Mouse (Mus musculus) midbrain, embryonic 16.5 days (tissue): ENCODE measurements at regions not wholly inside any gene's neighbourhood (a gene's known extent, or its start where the extent isn't known, plus 50 kb on each side); places are given as distances from the start of the nearest gene placed in this dataset.

ENCODE experiments used
- ATAC-seq: fragments of 200-750 bp; cut with Nextera tagmentation; 2 replicates; pipeline ENCODE4 v1.8.0; 2017; ENCODE audit warnings: moderate TSS enrichment
- H3K27ac ChIP-seq: fragments of 300-500 bp; sonication (generic); 2 replicates; pipeline ENCODE4 v1.5.1; 2014; ENCODE audit warnings: mild to moderate bottlenecking, low read length, mixed read lengths
- H3K27me3 ChIP-seq: fragments of 300-500 bp; sonication (generic); 2 replicates; pipeline ENCODE4 v1.6.1; 2014; ENCODE audit warnings: low read depth, low read length, mixed read lengths; ENCODE audit not compliant: control insufficient read depth, insufficient read depth
- H3K36me3 ChIP-seq: fragments of 300-500 bp; sonication (generic); 2 replicates; pipeline ENCODE4 v1.6.1; 2014; ENCODE audit warnings: mild to moderate bottlenecking, low read length, moderate library complexity, mixed read lengths; ENCODE audit not compliant: control insufficient read depth, insufficient read depth
- H3K4me1 ChIP-seq: fragments of 300-500 bp; sonication (generic); 2 replicates; pipeline ENCODE4 v1.6.1; 2014; ENCODE audit warnings: mild to moderate bottlenecking, low read length, mixed read lengths; ENCODE audit not compliant: control insufficient read depth, insufficient read depth
- H3K4me2 ChIP-seq: fragments of 300-500 bp; sonication (generic); 2 replicates; pipeline ENCODE4 v1.6.1; 2014; ENCODE audit warnings: mild to moderate bottlenecking, low read length, mixed read lengths
- H3K4me3 ChIP-seq: fragments of 300-500 bp; sonication (generic); 2 replicates; pipeline ENCODE4 v1.5.1; 2014; ENCODE audit warnings: low read depth, mild to moderate bottlenecking, low read length, moderate library complexity, mixed read lengths
- H3K9ac ChIP-seq: fragments of 300-500 bp; sonication (generic); 2 replicates; pipeline ENCODE4 v1.6.1; 2014; ENCODE audit warnings: low read depth, low read length, mixed read lengths
- H3K9me3 ChIP-seq: fragments of 300-500 bp; sonication (generic); replicated peaks from 2 replicates; pipeline ENCODE4 v1.6.1; 2014; ENCODE audit warnings: mild to moderate bottlenecking, low read length, mixed read lengths; ENCODE audit not compliant: control insufficient read depth, poor library complexity, severe bottlenecking
- WGBS: fragments of 180-500 bp; shearing (Covaris S2); extraction: QIAGEN DNeasy Blood & Tissue Kit; methylation state at CpG from one replicate; pipeline ENCODE4 v1.1.7; 2014; 5-methylcytosine and 5-hydroxymethylcytosine counted together

- Histone ChIP-seq H3K27me3 (no peaks in the 10 kb centered on the region), H3K4me3 (no peak overlapping the region), H3K36me3 (no peaks in the 10 kb centered on the region), H3K4me1 (no peaks in the 10 kb centered on the region), H3K9ac (no peak overlapping the region), H3K4me2 (no peak overlapping the region), H3K27ac (no peak overlapping the region), H3K9me3 (no peaks in the 10 kb centered on the region)
- no peak for ATAC-seq
- 94% methylated on average over 1 of the region's 1 CpGs for WGBS
These were observed 110.0 kb upstream of the Paip1 start for GRCm38 (mm10) chr13:119318358-119318757.

- H3K9ac ChIP-seq, result no peak overlapping the region
- no peak overlapping the region for H3K4me3 ChIP-seq
- no peak overlapping the region for H3K27ac ChIP-seq
- H3K4me1 ChIP-seq, result no peaks in the 10 kb centered on the region
- 93% methylated on average over 2 of the region's 2 CpGs for WGBS
- H3K9me3 ChIP-seq, result no peaks in the 10 kb centered on the region
- H3K27me3 ChIP-seq, result no peaks in the 10 kb centered on the region
- no peak overlapping the region for H3K4me2 ChIP-seq
- H3K36me3 ChIP-seq, result no peaks in the 10 kb centered on the region
- ATAC-seq, result no peak
These were observed 102.9 kb upstream of the Paip1 start for GRCm38 (mm10) chr13:119325510-119325909.

GRCm38 (mm10) chr13:119326877-119327625 lies 101.3 kb upstream of the Paip1 start:
- 86% methylated on average over 5 of the region's 5 CpGs for WGBS
- H3K4me3 ChIP-seq, result no peak overlapping the region
- no peak overlapping the region for H3K4me2 ChIP-seq
- ATAC-seq, result no peak
- no peak overlapping the region for H3K27ac ChIP-seq
- H3K27me3 ChIP-seq, result no peaks in the 10 kb centered on the region
- no peaks in the 10 kb centered on the region for H3K4me1 ChIP-seq
- no peaks in the 10 kb centered on the region for H3K36me3 ChIP-seq
- H3K9me3 ChIP-seq, result no peaks in the 10 kb centered on the region
- H3K9ac ChIP-seq, result no peak overlapping the region

DNA sequence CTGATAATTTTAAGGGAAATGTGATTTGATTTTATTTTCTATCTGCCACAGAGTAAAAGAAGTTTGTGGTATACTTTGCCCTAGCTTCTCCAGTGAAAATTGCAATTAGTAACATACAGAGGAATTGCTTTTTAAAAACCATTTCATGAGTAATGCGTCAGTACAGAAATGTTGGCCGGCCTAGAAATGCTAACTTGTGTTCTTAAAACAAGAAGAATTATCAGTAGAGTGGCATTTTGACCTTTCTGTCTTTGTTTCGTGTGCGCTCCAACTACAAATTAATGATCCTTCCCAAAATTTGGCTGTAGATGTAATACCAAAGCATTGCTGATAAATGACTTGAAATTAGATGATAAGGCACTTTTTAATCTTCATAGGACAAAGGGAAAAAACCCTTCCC lies 99.7 kb upstream of the Paip1 start:
- Histone ChIP-seq H3K36me3 (no peaks in the 10 kb centered on the region), H3K9me3 (no peaks in the 10 kb centered on the region), H3K27ac (no peak overlapping the region), H3K9ac (no peak overlapping the region), H3K4me2 (no peak overlapping the region), H3K4me1 (no peaks in the 10 kb centered on the region), H3K27me3 (no peaks in the 10 kb centered on the region), H3K4me3 (no peak overlapping the region)
- no peak for ATAC-seq
- 97% methylated on average over 4 of the region's 4 CpGs for WGBS

GRCm38 (mm10) chr13:119331815-119332214 lies 96.6 kb upstream of the Paip1 start:
- WGBS, result 97% methylated on average over 3 of the region's 3 CpGs
- Histone ChIP-seq H3K36me3 (peaks cover 13% of the 10 kb centered on the region; the same call in 1 of the 2 replicates), H3K27ac (no peak overlapping the region), H3K27me3 (no peaks in the 10 kb centered on the region), H3K4me1 (no peaks in the 10 kb centered on the region), H3K9ac (no peak overlapping the region), H3K9me3 (no peaks in the 10 kb centered on the region), H3K4me3 (no peak overlapping the region), H3K4me2 (no peak overlapping the region)
- ATAC-seq, result no peak

DNA sequence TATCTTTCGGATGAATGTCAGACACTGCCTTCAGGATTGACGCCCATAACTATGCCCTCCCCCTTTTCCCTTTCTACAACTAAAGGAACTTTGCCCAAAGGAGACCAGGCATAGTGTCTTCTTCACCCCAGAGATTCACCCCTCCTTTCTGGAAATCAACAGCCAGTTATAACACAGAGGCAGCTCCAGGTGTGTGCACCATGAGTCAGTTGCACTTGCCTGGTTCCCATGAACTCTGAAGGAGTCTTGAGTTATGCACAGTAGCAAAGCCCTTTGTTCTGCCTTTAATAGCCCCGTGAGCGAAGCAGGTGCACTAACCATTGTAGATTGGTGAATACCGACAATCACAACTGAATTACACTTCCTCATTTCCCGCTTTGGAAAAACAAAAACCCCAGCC lies 94.5 kb upstream of the Paip1 start:
- H3K36me3 ChIP-seq, result peaks cover 19% of the 10 kb centered on the region; the same call in 1 of the 2 replicates
- WGBS, result 88% methylated on average over 6 of the region's 6 CpGs
- H3K4me3 ChIP-seq, result no peak overlapping the region

GRCm38 (mm10) chr13:119337861-119338260 lies 90.5 kb upstream of the Paip1 start:
- no peak overlapping the region for H3K4me3 ChIP-seq
- H3K4me2 ChIP-seq, result no peak overlapping the region
- no peak overlapping the region for H3K9ac ChIP-seq
- WGBS, result 82% methylated on average over 5 of the region's 5 CpGs
- ATAC-seq, result no peak
- H3K36me3 ChIP-seq, result peaks cover 19% of the 10 kb centered on the region; the same call in 1 of the 2 replicates
- H3K9me3 ChIP-seq, result no peaks in the 10 kb centered on the region
- no peak overlapping the region for H3K27ac ChIP-seq
- H3K4me1 ChIP-seq, result no peaks in the 10 kb centered on the region
- no peaks in the 10 kb centered on the region for H3K27me3 ChIP-seq

More for the DNA sequence above, 94.5 kb upstream of the Paip1 start:
- Histone ChIP-seq H3K27ac (no peak overlapping the region), H3K4me1 (no peaks in the 10 kb centered on the region), H3K27me3 (no peaks in the 10 kb centered on the region), H3K9me3 (no peaks in the 10 kb centered on the region), H3K9ac (no peak overlapping the region), H3K4me2 (no peak overlapping the region)
- ATAC-seq, result no peak

DNA sequence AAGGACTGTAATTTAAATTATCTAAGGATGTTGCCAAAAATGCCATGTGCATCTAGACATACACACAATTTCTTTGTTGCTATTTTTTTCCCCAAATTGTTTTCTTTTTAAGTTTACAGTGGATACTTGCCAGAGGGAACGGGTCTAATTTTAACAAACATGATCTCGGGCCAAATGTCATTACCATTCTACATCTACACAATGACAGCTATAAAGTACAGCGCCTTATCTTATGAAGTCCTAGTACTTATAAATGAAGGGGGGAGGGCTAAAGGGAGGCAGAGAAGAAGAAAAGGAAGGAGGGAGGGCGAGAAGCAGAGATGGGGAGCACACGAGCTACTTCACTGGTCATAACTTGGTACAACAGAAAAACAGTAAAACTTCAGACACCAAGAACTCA lies 89.4 kb upstream of the Paip1 start:
- Histone ChIP-seq H3K27me3 (no peaks in the 10 kb centered on the region), H3K4me1 (no peaks in the 10 kb centered on the region), H3K36me3 (peaks cover 17% of the 10 kb centered on the region; the same call in 1 of the 2 replicates), H3K4me3 (no peak overlapping the region), H3K9me3 (no peaks in the 10 kb centered on the region), H3K9ac (no peak overlapping the region), H3K4me2 (no peak overlapping the region), H3K27ac (no peak overlapping the region)
- WGBS, result 82% methylated on average over 5 of the region's 5 CpGs
- no peak for ATAC-seq

DNA sequence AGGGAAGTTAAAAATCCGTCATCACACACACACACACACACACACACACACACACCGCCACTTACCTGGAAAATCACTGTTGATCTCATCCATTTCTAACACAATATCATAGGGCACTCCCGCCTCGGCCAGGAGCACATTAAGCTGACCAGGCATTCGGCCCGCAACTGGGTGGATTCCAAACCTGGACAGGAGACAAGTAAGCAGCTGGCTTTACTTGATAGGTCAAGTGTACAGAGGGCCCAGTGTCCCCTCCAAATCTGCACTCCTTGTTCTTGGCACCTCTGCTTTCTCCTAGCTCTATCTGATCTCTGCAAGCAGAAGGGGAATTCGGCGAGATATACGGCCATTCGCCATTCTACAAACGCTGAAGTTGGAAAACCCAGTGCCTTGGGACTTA lies 88.6 kb upstream of the Paip1 start:
- no peak overlapping the region for H3K4me3 ChIP-seq
- ATAC-seq, result no peak
- WGBS, result 94% methylated on average over 11 of the region's 11 CpGs
- H3K27me3 ChIP-seq, result no peaks in the 10 kb centered on the region
- no peaks in the 10 kb centered on the region for H3K9me3 ChIP-seq
- no peaks in the 10 kb centered on the region for H3K4me1 ChIP-seq
- no peak overlapping the region for H3K27ac ChIP-seq
- H3K9ac ChIP-seq, result no peak overlapping the region
- H3K4me2 ChIP-seq, result no peak overlapping the region
- H3K36me3 ChIP-seq, result peaks cover 16% of the 10 kb centered on the region; the same call in 1 of the 2 replicates
